Mouse (Mus musculus) cerebellum, postnatal 10 days (tissue): ENCODE results near the gene Cul4a.

Experiments used
- DNase-seq, 2 experiments: peaks; one replicate each; pipeline ENCODE4 v3.0.0; 2021; ENCODE audit warnings: mixed read lengths in 2 of 2

The Cul4a gene

DNA sequence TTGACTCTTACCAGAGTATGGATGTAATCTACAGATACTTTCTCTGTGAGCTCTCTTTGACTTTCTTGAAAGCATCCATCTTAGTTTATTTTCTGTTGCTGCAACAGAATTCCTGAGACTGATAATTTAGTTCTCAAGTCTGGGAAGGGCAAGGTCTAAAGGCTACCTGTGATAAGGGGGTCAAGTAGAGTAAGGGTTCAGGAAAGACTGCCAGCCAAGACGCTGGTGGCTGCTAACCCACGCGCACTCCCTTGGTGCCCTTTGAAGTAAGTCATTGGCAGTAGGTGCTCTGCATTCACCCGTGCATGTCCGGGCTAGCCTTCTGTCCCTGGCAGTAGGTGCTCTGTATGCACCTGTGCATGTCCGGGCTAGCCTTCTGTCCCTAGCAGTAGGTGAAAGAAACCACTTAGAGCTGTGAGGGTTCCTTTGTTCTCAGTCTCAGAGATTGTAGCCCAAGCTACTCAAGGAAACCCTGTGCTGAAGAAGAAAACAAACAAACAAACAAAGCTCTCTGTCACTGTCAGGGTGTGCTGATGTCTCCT lies 34.3 kb downstream of the Cul4a start:
- no peak for DNase-seq

- no peak for DNase-seq
Observed at GRCm38 (mm10) chr8:13141681-13142080, 36.3 kb downstream of the Cul4a start.

- DNase-seq = no peak
Observed at GRCm38 (mm10) chr8:13148476-13148875, 43.1 kb downstream of the Cul4a start.

GRCm38 (mm10) chr8:13149287-13149686 lies 43.9 kb downstream of the Cul4a start:
- no peak for DNase-seq

GRCm38 (mm10) chr8:13149866-13150265 lies 44.4 kb downstream of the Cul4a start:
- peak in 1 of 2 experiments; percentile 15 for DNase-seq

DNA sequence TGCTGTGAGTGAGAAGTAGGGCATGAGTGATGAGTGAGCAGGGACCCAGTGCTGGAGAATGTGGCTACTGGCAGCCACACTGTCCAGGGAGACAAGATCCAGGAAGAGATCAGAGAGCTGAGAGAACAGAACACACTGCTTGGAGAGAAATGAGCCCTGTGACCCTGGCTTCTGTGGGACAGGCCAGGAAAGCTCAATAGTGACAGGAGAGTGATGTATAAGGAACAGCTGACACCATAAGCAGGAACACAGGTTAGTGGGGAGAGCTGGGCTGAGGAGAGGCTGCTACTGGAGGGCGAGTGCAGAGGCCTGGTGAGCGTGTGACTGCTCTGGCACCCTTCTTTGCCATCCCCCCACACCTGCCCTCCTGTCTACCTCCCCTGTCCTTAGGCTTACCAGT lies 45.5 kb downstream of the Cul4a start:
- no peak for DNase-seq

DNA sequence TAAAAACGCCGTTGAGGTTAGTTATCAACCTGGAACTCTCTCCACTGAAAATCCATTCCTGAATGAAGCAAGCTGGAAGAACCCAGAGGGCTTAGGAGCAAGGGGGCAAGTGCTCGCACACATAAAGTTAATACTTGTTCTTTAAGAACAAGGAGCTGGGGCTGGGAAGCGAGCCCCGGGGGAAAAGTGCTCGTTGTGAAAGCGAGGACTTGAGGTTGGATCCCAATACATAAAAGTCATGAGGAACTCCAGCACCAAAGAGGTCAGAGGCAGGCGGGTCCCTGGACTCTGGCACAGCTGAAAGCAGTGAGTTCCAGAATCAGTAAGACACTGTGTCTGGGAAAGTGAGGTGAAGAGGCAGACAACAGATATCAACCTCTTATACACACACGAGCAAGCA lies 48.7 kb downstream of the Cul4a start:
- no peak for DNase-seq

- no peak for DNase-seq
Observed at GRCm38 (mm10) chr8:13155358-13155757, 49.9 kb downstream of the Cul4a start.

GRCm38 (mm10) chr8:13156327-13157097 lies 51.1 kb downstream of the Cul4a start:
- DNase-seq = no peak

DNA sequence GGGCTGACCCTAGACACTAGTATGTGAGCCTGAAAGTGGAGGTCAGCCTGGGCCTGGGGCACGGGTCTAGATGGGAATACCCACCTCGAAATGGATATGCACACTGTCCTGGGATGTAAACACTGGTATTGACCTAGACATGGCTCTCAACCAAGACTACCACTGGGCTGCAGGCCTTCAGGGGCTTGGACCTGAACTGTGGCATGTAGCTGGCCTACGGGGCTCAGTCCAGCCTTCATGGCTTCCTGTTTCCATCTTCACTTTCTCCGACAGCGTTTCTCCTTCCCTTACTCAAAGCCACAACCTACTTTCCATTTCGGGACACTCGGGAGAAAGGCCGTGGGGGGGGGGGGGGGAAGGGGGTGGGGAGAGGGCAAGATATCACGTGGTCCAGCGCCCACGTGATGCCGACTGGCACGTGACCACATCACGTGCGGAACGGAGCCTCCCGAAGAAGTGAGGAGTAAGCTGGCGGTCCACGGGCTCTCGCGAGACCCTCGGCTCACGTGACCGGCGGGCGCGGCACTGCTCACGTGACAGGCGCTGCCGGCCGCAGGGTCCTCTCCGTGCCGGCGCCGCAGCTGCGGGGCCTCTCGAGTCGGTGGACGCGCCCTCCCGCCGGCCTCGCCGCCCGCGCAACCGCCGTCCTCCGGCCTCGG lies 53.4 kb downstream of the Cul4a start, which contains the start of gene Lamp1:
Lamp1 (plus strand) TSS at position 444 of the 659 bp plus-strand sequence.
- peak; percentile 100 for DNase-seq

DNA sequence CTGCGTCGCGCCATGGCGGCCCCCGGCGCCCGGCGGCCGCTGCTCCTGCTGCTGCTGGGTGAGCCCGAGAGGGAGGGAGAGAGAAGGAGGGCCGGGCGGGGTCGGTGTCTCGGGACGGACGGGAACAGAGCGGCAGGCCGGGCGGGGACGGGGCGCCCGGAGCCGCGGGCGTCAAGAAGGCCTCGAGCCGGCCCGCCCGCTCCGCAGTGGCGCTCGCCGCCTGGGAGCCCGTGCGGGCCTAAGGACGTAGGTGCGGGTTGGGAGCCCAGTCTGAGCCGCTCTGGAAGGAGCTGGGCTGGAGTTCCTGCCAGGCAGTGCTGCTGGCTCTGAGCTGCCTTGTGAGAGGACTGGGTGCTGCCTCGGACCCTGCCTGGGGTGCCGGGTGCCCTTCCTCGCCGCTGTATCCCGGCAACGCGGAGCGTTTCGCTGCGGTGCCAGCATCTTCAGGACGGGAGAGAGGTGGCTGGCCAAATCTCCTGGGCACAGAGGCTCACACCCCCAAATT lies 54.0 kb downstream of the Cul4a start:
- no peak for DNase-seq

DNA sequence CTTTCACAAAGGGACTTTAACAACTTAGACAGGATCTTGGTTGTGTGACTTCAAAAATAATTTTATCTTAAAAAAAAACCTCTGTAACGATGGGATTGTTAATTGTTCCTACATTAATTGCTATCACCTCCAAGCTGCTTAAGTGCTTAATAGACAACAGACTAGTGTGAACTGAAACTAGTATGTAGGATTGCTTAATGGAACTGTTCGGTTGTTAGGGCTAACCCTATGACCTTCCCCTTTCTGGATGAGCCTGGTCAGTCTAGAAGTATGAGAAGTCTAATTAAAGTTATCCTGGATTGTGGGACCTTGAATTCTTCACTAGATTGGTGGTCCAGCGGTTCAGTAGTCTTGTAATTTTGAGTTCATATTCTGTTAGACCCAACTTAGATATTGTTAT lies 55.3 kb downstream of the Cul4a start:
- no peak for DNase-seq

- DNase-seq = no peak
Observed at GRCm38 (mm10) chr8:13162098-13162497, 56.7 kb downstream of the Cul4a start.

GRCm38 (mm10) chr8:13163563-13163962 lies 58.1 kb downstream of the Cul4a start:
- no peak for DNase-seq

- DNase-seq = no peak
Observed at GRCm38 (mm10) chr8:13164361-13164760, 58.9 kb downstream of the Cul4a start.

DNA sequence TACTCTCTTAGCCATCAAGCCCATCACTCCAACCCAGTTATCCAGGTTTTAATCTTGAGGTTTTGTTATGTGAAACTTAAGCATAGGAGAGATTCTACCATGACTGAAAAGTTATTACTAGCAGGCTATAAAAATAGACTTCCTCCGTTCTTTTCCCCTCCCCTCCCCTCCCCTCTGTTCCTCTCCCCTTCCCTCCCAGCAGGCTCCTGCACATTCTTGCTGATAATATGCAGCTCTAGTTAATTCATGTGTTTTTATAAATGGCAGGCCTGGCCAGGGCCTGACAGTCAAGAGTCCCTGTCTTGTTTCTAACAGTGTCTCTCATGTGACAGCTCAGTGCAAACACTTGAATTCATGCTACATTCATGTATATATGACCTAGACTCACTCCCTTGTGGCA lies 65.1 kb downstream of the Cul4a start:
- DNase-seq = no peak

GRCm38 (mm10) chr8:13174305-13174704 lies 68.9 kb downstream of the Cul4a start:
- DNase-seq = no peak

DNA sequence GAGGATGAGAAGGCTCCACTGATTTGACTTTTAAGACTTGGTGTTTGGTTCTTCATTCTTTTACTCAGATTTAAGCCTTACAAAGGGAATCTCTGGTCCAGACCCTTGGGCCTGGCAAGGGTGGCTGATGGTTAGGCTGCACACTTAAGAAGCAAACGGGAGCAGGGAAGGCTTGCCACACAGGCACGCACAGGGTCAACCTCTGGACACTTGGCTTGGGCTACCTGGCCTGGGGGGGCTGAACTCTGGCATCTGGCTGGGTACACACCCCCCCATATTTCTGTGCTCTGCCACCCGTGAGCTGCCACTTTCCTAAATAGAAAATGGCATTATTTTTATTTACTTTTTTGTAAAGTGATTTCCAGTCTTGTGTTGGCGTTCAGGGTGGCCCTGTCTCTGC lies 69.4 kb downstream of the Cul4a start:
- no peak for DNase-seq

- no peak for DNase-seq
Observed at GRCm38 (mm10) chr8:13175650-13176049, 70.2 kb downstream of the Cul4a start.

DNA sequence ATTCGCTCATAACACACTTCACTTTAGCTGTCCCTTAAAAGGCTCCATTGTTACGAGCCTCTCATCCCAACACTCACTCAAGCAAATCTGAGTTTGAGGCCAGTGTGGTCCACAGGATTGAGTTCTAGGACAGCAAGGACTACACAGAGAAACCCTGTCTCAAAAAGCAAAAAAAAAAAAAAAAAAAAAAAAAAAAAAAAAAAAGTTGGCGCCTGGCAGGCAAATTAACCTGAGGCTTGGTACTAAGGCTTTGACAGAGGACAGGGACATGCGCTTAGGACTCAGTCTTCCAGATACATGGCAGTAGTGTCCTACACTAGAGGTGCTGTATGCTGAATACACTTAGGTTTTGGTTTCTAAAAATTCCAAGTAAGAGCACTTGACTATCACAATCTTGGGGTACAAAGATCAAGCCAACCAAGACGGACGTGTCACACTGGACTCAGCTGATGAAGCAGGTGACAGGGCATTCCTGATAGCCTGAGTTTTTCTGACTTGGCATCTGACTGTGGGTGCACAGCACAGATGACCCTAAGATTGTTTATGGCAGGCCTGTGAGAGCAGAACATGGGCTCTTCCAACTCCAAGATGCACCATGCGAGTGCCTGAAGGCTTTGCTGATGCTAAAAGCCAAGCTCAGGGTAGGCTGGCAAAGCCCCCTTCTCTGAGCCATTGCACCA lies 71.9 kb downstream of the Cul4a start:
- no peak for DNase-seq

DNA sequence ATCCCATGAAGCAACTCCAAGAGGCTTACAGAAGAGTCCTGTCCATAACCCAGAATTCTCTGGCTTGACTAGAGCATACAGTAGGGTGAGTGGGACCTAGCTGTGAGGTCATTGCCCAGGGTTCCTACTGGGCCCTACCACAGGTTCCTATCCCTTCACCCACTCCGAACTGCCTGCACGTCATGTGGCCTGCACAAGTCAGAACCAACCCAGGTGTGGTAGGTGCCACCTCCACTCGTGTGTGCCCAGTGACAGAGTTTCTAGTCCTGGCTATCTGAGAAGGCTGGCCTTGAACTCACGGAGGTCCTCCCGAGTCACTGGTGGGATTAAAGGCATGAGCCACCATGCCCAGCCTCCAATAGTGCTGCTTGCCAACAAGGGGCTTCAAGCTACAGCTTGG lies 72.7 kb downstream of the Cul4a start:
- DNase-seq = no peak

DNA sequence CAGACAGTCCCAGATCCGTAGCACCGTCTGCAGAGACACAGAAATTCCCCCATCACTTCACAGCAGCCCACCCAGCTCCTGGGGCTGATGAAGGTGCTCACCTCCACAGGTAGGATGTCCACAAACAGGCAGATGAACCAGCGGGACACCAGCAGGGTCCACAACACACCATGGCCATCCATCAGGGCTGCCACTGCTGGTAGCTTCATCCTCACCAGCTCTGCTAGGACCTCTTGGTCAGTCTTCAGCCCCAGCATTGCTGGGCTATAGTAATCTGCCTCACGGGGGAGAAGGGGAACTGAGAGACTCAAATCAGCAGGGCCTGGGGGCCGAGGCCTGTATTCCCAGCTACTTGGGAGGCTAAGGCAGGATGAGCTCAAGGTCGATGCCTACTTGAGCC lies 74.1 kb downstream of the Cul4a start:
- DNase-seq = no peak

DNA sequence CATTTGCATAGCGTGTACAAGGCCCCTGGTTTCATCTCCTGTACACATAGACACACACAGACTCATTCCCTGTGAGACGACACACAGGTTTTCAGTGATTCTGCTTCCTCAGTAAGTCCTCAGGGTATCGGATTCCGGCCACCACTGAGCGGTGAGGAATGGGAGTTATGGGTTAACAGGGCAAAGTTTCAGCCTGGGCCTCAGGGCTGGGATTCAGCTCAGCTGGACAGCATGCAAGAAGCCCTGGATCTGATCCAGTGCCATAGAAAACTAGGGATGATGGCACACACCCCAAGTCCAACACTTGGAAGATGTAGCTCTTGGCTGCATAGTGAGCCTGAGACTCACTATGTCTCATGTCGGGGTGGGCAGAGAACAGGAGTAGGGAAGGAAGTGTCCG lies 74.5 kb downstream of the Cul4a start:
- DNase-seq = peak; percentile 23 to 42
